Mouse (Mus musculus) embryonic fibroblast, embryonic 13.5 days (primary cell): ENCODE data around the gene Wasl.
A peak's percentile ranks its signal among the peaks of the same experiment; 100 is the strongest.

Source experiments
- CTCF ChIP-seq: IDR thresholded peaks from 2 replicates; pipeline ENCODE4 v1.5.1; 2011; ENCODE audit warnings: mild to moderate bottlenecking, control low read depth, low read length, moderate library complexity, borderline replicate concordance; ENCODE audit not compliant: insufficient read depth
- POLR2A ChIP-seq: IDR thresholded peaks from 2 replicates; pipeline ENCODE4 v1.6.1; 2011; ENCODE audit warnings: low read depth, mild to moderate bottlenecking, control low read depth, low read length, moderate library complexity

GRCm38 (mm10) chr6:24664867-24665458 lies at the start of gene Wasl:
- no peak for TF ChIP-seq CTCF
- TF ChIP-seq POLR2A, result peak; percentile 89
